Mouse (Mus musculus): ENCODE results near the gene Evpl.

DNA sequence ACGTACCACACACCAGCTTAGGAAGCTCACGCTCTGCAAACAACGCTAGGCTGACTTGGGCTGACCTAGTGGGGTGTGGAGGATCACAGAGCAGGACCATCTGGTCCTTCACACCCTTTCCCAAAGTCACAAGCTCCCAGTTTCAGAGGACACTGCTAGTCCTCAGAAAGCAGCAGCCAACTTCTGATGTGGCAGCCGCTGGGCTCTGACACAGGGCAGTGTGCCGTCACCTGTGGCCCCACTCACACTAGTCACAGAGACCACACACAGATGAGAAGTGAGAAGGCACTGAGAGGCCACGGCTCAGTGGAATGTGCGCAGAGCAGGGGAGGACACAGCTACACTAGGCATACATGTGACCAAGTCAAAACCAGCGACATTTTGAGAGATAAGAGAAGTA, 13.0 kb upstream of the Evpl start:
- no peak for TF ChIP-seq POLR2A (IDR thresholded peaks at IDR 0.05; ENCODE audit: borderline replicate concordance, low read depth, low read length)
- no peak for TF ChIP-seq CTCF (IDR thresholded peaks at IDR 0.05; ENCODE audit: low read depth, low read length)

Data from bone marrow macrophage, adult 2 months (primary cell).